Mouse (Mus musculus): ENCODE measurements around the gene Spata2l.
"Not testable (repeated sequence)": the region's sequence is repeated elsewhere in the genome, so short reads cannot be mapped to it uniquely, and the experiment has no call there.

Spata2l gene

DNA sequence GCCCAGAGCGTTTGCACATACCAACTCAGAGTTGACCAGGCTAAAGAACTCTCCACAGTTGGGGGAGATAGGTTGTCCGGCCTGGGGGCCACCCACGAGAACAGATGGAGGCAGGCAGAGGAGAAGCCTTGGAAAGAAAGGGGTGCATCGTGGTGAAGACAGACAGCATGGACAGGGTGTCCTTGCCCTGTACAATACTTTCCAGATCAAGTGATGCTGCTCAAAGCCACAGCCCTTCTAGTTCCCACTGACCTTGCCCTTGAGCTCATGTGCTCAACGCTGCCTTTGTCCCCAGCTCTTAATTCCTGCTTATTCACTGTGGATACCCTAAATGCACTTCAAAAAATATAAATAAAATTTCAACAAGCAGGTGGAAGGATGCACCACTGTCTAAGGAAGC, 38.4 kb upstream of the Spata2l start:
- Histone ChIP-seq H3K4me3 (replicated peaks; ENCODE audit: low read length) (no peak overlapping the region), H3K9me3 (ENCODE audit: low read length) (no peaks in the 10 kb centered on the region), H3K36me3 (ENCODE audit: insufficient read depth, low read length) (peaks cover 92% of the 10 kb centered on the region), H3K4me1 (replicated peaks; ENCODE audit: low read depth, low read length) (peaks cover 21% of the 10 kb centered on the region), H3K27me3 (ENCODE audit: insufficient read depth, low read length) (no peaks in the 10 kb centered on the region)
- no peak for TF ChIP-seq POU5F1 (IDR thresholded peaks at IDR 0.05; ENCODE audit: borderline replicate concordance, low read length)
- TF ChIP-seq NANOG (IDR thresholded peaks at IDR 0.05; ENCODE audit: borderline replicate concordance, low read length), result no peak
- no peak for TF ChIP-seq CTCF (conservative IDR thresholded peaks at IDR 0.05; ENCODE audit: low read length)

DNA sequence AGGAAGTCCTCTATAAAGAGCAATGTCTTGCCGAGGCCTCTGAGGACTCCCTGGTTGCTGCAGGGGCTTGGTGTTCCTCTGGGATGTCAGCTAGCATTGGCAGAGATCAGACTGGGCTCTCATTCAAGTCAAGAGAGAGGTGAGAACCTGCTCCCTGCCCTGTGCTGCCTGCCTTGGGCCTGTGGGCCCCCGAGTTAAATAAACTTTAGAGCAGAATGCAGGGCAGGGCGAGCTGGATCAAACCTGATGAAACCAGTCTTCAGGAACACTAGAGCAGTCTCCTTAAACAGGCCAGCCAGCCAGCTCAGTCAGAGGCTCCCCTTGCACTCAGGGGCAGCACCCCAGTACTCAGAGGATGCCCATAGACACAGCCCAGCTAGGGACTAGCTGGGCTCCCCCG, 35.9 kb upstream of the Spata2l start:
- Histone ChIP-seq H3K4me3 (replicated peaks; ENCODE audit: low read length) (no peak overlapping the region), H3K4me1 (replicated peaks; ENCODE audit: low read depth, low read length) (peaks cover 42% of the 10 kb centered on the region), H3K27me3 (ENCODE audit: insufficient read depth, low read length) (no peaks in the 10 kb centered on the region), H3K9me3 (ENCODE audit: low read length) (no peaks in the 10 kb centered on the region), H3K36me3 (ENCODE audit: insufficient read depth, low read length) (peaks cover 100% of the 10 kb centered on the region)
- TF ChIP-seq CTCF (conservative IDR thresholded peaks at IDR 0.05; ENCODE audit: low read length), result no peak
- TF ChIP-seq POU5F1 (IDR thresholded peaks at IDR 0.05; ENCODE audit: borderline replicate concordance, low read length), result no peak
- no peak for TF ChIP-seq NANOG (IDR thresholded peaks at IDR 0.05; ENCODE audit: borderline replicate concordance, low read length)

DNA sequence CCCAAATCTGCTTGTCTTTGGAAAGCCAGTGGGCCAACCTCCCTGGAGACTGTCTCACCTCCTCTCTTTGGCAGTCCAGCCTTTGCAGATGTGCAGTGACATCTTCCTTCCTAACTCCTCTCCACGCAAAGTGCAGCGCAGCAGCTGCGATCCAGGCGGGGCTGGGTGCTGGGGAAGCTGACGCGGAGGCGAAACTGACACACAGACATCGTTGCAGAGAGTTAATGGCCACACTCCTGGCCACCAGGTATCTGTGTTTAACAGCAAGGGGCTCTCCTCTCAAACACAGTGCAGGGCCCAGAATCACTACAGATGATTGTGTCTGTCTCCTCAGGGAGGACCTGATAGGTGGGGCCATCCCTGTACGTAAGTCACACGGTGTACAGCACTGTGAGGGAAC, 35.1 kb upstream of the Spata2l start:
- Histone ChIP-seq H3K9me3 (ENCODE audit: low read length) (no peaks in the 10 kb centered on the region), H3K27me3 (ENCODE audit: insufficient read depth, low read length) (no peaks in the 10 kb centered on the region), H3K36me3 (ENCODE audit: insufficient read depth, low read length) (peaks cover 100% of the 10 kb centered on the region), H3K4me3 (replicated peaks; ENCODE audit: low read length) (no peak overlapping the region), H3K4me1 (replicated peaks; ENCODE audit: low read depth, low read length) (peaks cover 42% of the 10 kb centered on the region)
- TF ChIP-seq NANOG (IDR thresholded peaks at IDR 0.05; ENCODE audit: borderline replicate concordance, low read length), result no peak
- TF ChIP-seq CTCF (conservative IDR thresholded peaks at IDR 0.05; ENCODE audit: low read length), result no peak
- TF ChIP-seq POU5F1 (IDR thresholded peaks at IDR 0.05; ENCODE audit: borderline replicate concordance, low read length), result no peak

DNA sequence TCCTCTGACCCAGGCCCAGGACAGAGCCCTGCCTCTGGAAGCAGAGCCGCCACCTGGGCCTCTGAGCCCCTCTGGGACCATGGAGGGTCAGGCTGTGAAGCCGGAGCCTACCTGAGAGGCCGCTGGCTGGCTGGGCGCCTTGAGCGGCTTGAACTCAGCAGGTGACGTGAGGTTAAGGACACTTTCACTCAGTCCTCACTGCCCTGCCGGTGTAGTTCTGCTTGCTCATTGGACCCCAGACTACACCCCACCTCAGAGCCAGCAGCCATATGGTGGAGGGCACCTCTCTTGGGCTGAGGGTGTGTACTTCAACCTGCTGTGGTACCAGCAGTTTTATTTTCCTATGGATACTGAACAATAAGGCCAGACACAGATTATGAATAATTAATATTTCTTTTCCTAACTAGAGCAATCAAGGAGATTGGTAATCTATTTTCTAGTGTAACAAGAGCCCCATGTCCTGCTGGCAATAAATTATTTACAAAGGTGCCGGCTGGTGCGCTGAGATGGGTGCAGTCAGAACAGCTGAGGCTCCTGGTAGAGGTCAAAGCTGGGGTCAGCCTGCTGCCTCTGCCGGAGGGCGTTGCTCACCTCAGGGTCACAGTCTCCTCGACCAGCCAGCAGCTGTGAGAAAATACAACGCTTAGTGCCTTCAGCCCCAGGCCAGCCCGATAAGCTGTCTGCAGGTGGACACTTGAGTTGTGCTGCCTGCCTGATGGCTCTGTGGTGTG, 32.1 kb upstream of the Spata2l start:
- TF ChIP-seq CTCF (conservative IDR thresholded peaks at IDR 0.05; ENCODE audit: low read length) (no peak), NANOG (IDR thresholded peaks at IDR 0.05; ENCODE audit: borderline replicate concordance, low read length) (no peak), POU5F1 (IDR thresholded peaks at IDR 0.05; ENCODE audit: borderline replicate concordance, low read length) (no peak)
- Histone ChIP-seq H3K9me3 (ENCODE audit: low read length) (no peaks in the 10 kb centered on the region), H3K4me1 (replicated peaks; ENCODE audit: low read depth, low read length) (peaks cover 36% of the 10 kb centered on the region), H3K27me3 (ENCODE audit: insufficient read depth, low read length) (no peaks in the 10 kb centered on the region), H3K4me3 (replicated peaks; ENCODE audit: low read length) (peak overlapping the region; percentile 23; the same call in 1 of the 2 replicates), H3K36me3 (ENCODE audit: insufficient read depth, low read length) (peaks cover 97% of the 10 kb centered on the region)

DNA sequence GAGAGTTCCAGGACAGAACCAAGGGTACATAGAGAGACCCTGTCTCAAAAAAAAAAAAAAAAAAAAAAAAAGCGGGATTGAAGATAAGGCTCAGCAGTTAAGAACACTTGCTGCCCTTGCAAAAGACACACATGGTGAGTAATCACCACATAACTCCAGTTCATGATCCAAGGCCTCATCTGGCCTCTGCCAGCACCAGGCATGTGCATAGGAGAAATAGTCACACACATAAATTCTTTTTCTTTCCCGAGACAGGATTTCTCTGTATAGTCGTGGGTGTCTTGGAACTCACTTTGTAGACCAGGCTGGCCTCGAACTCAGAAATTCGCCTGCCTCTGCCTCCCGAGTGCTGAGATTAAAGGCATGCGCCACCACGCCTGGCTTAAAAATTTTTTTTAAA, 21.6 kb upstream of the Spata2l start:
- H3K4me3 ChIP-seq (replicated peaks; ENCODE audit: low read length); H3K9me3 ChIP-seq (ENCODE audit: low read length): not testable (repeated sequence)
- Histone ChIP-seq H3K4me1 (replicated peaks; ENCODE audit: low read depth, low read length) (peaks cover 25% of the 10 kb centered on the region), H3K36me3 (ENCODE audit: insufficient read depth, low read length) (peaks cover 51% of the 10 kb centered on the region), H3K27me3 (ENCODE audit: insufficient read depth, low read length) (peaks cover 16% of the 10 kb centered on the region)

DNA sequence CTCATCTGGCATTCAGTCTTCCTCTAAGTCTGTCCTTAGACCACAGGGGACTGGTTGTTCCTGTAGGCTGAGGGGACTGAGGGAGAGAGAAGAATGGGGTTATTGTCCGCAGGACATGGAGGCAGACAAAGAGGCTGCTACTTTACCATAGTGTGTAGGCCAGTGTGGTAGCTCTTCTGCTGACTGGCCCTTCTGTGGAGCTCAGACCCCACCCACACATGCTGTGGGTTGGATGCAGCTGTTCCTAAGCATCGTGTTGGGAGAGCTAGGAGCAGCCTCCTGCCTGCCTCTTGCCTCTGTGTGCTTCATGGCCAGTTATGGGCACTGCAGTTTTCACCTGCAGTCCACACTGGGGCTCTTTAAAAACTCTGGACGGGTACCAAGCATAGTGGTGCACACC, 21.1 kb upstream of the Spata2l start:
- Histone ChIP-seq H3K4me3 (replicated peaks; ENCODE audit: low read length) (no peak overlapping the region), H3K36me3 (ENCODE audit: insufficient read depth, low read length) (peaks cover 52% of the 10 kb centered on the region), H3K27me3 (ENCODE audit: insufficient read depth, low read length) (peaks cover 16% of the 10 kb centered on the region), H3K9me3 (ENCODE audit: low read length) (no peaks in the 10 kb centered on the region), H3K4me1 (replicated peaks; ENCODE audit: low read depth, low read length) (peaks cover 25% of the 10 kb centered on the region)
- TF ChIP-seq NANOG (IDR thresholded peaks at IDR 0.05; ENCODE audit: borderline replicate concordance, low read length), result no peak
- no peak for TF ChIP-seq CTCF (conservative IDR thresholded peaks at IDR 0.05; ENCODE audit: low read length)
- TF ChIP-seq POU5F1 (IDR thresholded peaks at IDR 0.05; ENCODE audit: borderline replicate concordance, low read length), result no peak

DNA sequence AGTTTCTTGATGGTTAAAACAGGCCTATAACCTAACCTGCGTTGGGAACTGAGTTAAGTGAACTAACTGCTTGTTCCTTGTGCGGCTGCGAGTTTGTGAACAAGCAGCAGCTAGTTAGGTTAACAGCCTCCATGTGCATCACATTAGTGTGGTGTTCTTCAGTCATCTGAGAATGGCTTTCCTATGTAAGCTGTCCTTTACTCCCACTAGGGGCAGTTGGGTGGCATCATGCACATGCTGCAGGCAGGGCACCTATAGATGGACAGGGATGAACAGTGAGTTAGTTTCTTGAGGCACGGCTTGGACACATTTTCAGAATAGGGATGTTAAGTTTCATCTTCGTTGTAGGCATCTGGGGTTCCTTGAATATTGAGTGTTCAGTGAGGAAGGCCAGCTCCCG, 19.1 kb upstream of the Spata2l start:
- TF ChIP-seq POU5F1 (IDR thresholded peaks at IDR 0.05; ENCODE audit: borderline replicate concordance, low read length) (no peak), NANOG (IDR thresholded peaks at IDR 0.05; ENCODE audit: borderline replicate concordance, low read length) (no peak), CTCF (conservative IDR thresholded peaks at IDR 0.05; ENCODE audit: low read length) (no peak)
- peaks cover 16% of the 10 kb centered on the region for H3K27me3 ChIP-seq (ENCODE audit: insufficient read depth, low read length)

DNA sequence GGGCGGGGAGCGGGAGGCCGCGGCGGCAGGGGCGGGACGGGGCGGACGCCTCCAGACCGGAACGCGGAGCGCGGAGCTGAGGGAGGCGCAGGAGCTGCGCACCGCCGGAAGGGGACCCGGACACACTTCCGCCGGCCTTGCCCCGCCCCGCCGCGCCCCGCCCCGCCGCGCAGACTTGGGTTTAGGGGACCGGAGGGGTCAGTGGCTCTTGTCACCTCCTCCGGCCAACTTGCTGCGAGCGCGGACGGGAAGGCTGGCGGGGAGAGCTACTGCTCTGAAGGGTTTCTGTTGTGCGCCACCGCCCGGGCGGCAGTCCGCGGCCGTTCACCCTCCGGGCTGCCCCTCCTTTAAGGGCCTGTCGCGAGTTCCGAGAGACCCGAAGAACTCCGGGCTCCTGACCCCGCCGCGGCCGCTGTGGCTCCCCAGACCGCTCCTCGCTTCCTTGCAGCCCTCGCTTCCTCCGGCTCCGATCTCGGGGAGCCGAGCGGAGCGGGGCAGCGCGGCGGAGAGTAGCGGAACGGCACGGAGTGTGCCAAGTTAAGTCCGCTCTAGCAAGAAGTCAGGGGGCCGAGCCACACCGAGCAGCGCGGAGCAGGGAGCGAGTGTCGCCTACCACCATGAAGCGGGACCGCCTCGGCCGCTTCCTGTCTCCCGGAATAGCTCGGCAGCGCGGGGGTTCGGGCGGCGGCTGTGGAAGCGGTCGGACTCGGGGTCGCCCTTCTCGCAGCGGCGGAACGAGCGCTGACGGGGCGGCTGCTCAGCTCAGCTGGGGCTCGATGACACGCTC, 18.3 kb upstream of the Spata2l start, which contains the start of the genes Zfp276 and Vps9d1:
Gene Zfp276 (plus strand): TSS at position 97 of the 787 bp plus-strand sequence.
Gene Vps9d1 (minus strand): TSS at position 250 of the 787 bp plus-strand sequence.
- H3K4me1 ChIP-seq (replicated peaks; ENCODE audit: low read depth, low read length), result peaks cover 25% of the 10 kb centered on the region

More for the DNA sequence above, 19.1 kb upstream of the Spata2l start:
- H3K4me1 ChIP-seq (replicated peaks; ENCODE audit: low read depth, low read length), result peaks cover 25% of the 10 kb centered on the region
- H3K9me3 ChIP-seq (ENCODE audit: low read length), result no peaks in the 10 kb centered on the region
- peaks cover 63% of the 10 kb centered on the region for H3K36me3 ChIP-seq (ENCODE audit: insufficient read depth, low read length)
- H3K4me3 ChIP-seq (replicated peaks; ENCODE audit: low read length), result peak overlapping the region; percentile 97

More for the DNA sequence above, 18.3 kb upstream of the Spata2l start, which contains the start of the genes Zfp276 and Vps9d1:
- Histone ChIP-seq H3K36me3 (ENCODE audit: insufficient read depth, low read length) (peaks cover 65% of the 10 kb centered on the region), H3K27me3 (ENCODE audit: insufficient read depth, low read length) (peaks cover 16% of the 10 kb centered on the region), H3K4me3 (replicated peaks; ENCODE audit: low read length) (peak within 1 kb of the TSS; percentile 97), H3K9me3 (ENCODE audit: low read length) (no peaks in the 10 kb centered on the region)
- TF ChIP-seq CTCF (conservative IDR thresholded peaks at IDR 0.05; ENCODE audit: low read length) (no peak), POU5F1 (IDR thresholded peaks at IDR 0.05; ENCODE audit: borderline replicate concordance, low read length) (no peak), NANOG (IDR thresholded peaks at IDR 0.05; ENCODE audit: borderline replicate concordance, low read length) (no peak)

Data from E14TG2a.4 (cell line).